Mouse (Mus musculus) duodenum, adult 2 months (tissue): ENCODE results near the gene Eif5. TPM values are rescaled to one million over a fixed set of nuclear protein-coding genes. Genes with fewer than 3 reads are reported as not detected.

Experiments used
- polyA plus RNA-seq: library from polyadenylated mRNA; depleted of rRNA; stranded (reverse); fragments of >200 nt; gene quantifications from 2 replicates; pipeline ENCODE4 v1.2.3, GENCODE M21; 2012; ENCODE audit warnings: low replicate concordance; rRNA removed

The Eif5 gene
- polyA plus RNA-seq: 70.5 and 96.8 TPM in 2 replicates

GRCm38 (mm10) chr12:111537796-111538291 lies at the start of gene Eif5:
Gene Eif5, plus strand, starts transcription at chr12:111538016.

GRCm38 (mm10) chr12:111574074-111574886 lies 36.5 kb downstream of the Eif5 start, which contains the start of gene Mark3:
Gene Mark3, plus strand, starts transcription at chr12:111574523.

Other genes starting within 250 kb of the Eif5 start
- gene Cdc42bpb, start 160.3 kb upstream of the Eif5 start, polyA plus RNA-seq: 253 and 399 TPM in 2 replicates
- gene Lbhd2, start 131.2 kb upstream of the Eif5 start, polyA plus RNA-seq: 0.58 TPM in 1 of 2 replicates, not detected in the other
- gene Exoc3l4, start 121.0 kb upstream of the Eif5 start, polyA plus RNA-seq: 475 and 938 TPM in 2 replicates
- gene Tnfaip2, start 95.5 kb upstream of the Eif5 start, polyA plus RNA-seq: 8.2 and 13.2 TPM in 2 replicates
- 0.40 and 0.56 TPM in 2 replicates for gene Gm266, start 52.2 kb upstream of the Eif5 start, polyA plus RNA-seq
- gene Mark3, start 36.5 kb downstream of the Eif5 start, polyA plus RNA-seq: 14.8 and 19.2 TPM in 2 replicates
- gene Ckb, start 134.3 kb downstream of the Eif5 start, polyA plus RNA-seq: 1,829 and 2,014 TPM in 2 replicates
- 27.7 and 54.5 TPM in 2 replicates for gene Trmt61a, start 140.1 kb downstream of the Eif5 start, polyA plus RNA-seq
- gene Bag5, start 175.2 kb downstream of the Eif5 start, polyA plus RNA-seq: 2.9 and 3.7 TPM in 2 replicates
- 29.6 and 101 TPM in 2 replicates for gene Apopt1, start 175.2 kb downstream of the Eif5 start, polyA plus RNA-seq
- gene Klc1, start 220.8 kb downstream of the Eif5 start, polyA plus RNA-seq: 40.4 and 41.1 TPM in 2 replicates